Mouse (Mus musculus): ENCODE measurements at regions not wholly inside any gene's neighbourhood (a gene's known extent, or its start where the extent isn't known, plus 50 kb on each side); places are given as distances from the start of the nearest gene placed in this dataset.
A peak's percentile ranks its signal among the peaks of the same experiment; 100 is the strongest.

- no peak for DNase-seq (ENCODE audit: low spot score)
- Histone ChIP-seq H3K4me3 (no peak overlapping the region), H3K27me3 (ENCODE audit: low read depth, poor library complexity, severe bottlenecking) (no peaks in the 10 kb centered on the region), H3K27ac (no peak overlapping the region), H3K9me3 (replicated peaks) (no peaks in the 10 kb centered on the region), H3K4me1 (no peaks in the 10 kb centered on the region), H3K36me3 (no peaks in the 10 kb centered on the region)
- WGBS: 82% methylated on average over 5 of the region's 5 CpGs
These were observed 84.0 kb upstream of the Arrdc3 start for GRCm38 (mm10) chr13:80798863-80799817.

GRCm38 (mm10) chr13:80806172-80806571 is 77.0 kb upstream of the Arrdc3 start:
- H3K9me3 ChIP-seq (replicated peaks): no peaks in the 10 kb centered on the region
- WGBS: 43% methylated on average over 2 of the region's 2 CpGs
- no peak overlapping the region for H3K27ac ChIP-seq
- H3K36me3 ChIP-seq: no peaks in the 10 kb centered on the region
- H3K4me3 ChIP-seq: no peak overlapping the region
- H3K4me1 ChIP-seq: no peaks in the 10 kb centered on the region
- no peaks in the 10 kb centered on the region for H3K27me3 ChIP-seq (ENCODE audit: low read depth, poor library complexity, severe bottlenecking)
- DNase-seq (ENCODE audit: low spot score): peak; percentile 64

DNA sequence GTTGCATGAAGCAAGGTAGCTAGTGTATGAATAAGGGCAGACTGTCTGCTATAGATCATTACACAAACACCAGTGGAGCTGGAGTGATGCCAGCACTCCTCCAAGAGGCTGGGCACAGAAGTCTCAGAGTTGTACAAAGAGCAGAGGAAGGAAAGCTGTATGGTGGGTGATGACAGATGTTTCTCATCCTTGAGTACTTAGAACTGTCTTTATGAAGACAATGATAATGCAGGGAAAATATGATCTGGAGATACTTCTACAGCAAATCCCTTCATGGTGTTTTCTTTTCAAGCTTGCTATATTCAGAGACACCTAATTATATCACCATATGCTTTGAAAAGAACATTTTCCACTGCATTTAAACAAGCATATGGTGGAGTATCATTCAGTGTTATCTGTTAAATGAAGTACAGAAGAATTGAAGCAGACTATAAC is 56.1 kb upstream of the Arrdc3 start:
- Histone ChIP-seq H3K27ac (no peak overlapping the region), H3K4me1 (no peaks in the 10 kb centered on the region), H3K9me3 (replicated peaks) (no peaks in the 10 kb centered on the region), H3K27me3 (ENCODE audit: low read depth, poor library complexity, severe bottlenecking) (no peaks in the 10 kb centered on the region), H3K36me3 (no peaks in the 10 kb centered on the region), H3K4me3 (no peak overlapping the region)
- no peak for DNase-seq (ENCODE audit: low spot score)

Measured in limb, embryonic 10.5 days (tissue).